Mouse (Mus musculus) urinary bladder, postnatal 36 days (tissue): Measurements from ENCODE around the gene Uchl4.
A peak's percentile ranks its signal among the peaks of the same experiment; 100 is the strongest.
"Not testable (repeated sequence)": the region's sequence is repeated elsewhere in the genome, so short reads cannot be mapped to it uniquely, and the experiment has no call there.

Experiments
- DNase-seq, 2 experiments: peaks; one replicate each; pipeline ENCODE4 v3.0.0; 2022; ENCODE audit warnings: low spot score in 2 of 2, mixed read lengths in 1 of 2

The Uchl4 gene

DNA sequence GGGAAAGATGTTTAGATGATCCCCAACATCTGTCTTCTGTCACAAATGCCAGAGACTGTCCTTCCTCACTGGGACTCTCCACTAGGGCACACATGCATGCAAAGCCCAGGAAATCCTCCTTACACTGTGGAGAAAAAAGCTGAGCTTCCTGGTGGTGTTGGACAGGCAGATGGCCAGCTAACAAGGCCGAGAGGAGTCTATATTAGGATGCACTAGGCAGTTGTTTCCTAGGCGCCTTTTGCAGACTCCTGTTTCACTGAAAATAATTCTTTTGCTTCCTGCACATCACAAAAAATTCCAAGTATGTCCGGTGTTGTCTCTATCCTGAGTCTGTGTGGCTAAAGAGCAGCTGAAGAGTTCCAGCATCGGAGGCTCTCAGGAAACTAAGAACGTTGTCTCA is 3.8 kb upstream of the Uchl4 start:
- DNase-seq = no peak

DNA sequence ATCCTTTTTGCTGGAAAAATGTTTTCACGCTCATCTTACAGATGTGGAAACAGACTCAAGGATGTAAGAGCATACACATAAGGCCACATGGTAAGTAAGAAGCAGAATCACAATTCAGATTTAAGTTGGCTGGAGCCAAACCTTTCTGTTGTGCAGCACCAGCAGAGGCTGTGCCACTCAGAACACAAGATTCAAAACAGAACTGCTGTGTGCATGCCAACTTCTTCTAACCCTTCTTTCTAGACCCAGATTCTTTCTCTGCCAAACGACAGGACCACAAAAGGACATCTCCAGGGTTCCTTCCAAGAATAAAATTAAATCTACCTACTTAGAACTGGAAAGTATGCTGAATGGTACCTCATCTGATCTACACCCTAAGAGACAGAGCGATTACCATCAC is 3.3 kb upstream of the Uchl4 start:
- no peak for DNase-seq

DNA sequence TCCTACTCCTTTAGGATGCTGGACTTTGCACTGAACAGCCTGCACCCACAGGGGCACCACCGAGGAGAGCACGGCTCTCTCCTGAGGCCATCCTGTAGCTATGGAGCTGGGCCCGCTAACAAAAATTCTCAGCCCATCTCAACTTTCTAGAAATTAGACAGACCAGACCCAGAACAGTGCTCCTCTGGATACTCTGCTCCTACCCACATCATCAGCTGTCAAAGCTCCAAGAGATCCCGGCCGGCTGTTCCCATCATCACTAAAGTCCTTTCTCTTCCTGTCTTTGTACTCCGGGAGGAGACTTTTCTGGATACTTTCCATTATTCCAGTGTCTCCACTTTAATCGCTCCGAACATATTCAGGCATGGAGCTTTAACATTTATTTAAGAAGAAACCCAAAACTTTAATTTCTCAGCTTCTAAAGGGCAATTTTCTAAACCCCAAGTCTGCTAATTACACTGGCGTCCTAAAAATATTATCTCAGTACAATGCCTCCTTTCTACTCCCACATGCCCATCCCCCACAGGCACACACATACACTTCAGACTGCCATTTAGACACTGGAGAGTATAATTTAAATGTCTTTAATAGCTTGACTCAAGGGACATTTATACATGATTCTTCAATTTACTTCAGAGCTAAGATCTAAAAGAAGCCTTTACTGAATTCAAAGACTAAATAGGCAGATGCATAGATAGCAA is 2.6 kb upstream of the Uchl4 start:
- DNase-seq = peak in 1 of 2 experiments; percentile 23

DNA sequence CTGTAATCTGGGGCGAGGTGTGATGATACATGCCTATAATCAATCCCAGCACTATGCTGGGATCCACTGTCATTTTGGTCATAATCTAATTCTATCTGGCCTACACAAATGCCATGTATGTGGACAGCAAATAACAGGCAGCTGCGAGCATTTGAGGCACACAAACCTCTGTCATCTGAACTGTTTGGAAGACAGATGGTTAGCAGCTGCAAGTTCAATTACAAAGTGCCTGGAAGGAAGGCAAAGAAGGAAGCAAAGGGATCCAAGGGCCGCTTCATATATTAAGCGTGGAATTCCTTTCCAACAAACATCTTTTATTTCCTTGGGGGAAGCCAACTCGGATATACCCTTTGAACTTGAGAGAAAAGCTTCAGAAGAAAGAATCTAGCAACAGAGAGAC is 1.3 kb upstream of the Uchl4 start:
- DNase-seq = no peak

DNA sequence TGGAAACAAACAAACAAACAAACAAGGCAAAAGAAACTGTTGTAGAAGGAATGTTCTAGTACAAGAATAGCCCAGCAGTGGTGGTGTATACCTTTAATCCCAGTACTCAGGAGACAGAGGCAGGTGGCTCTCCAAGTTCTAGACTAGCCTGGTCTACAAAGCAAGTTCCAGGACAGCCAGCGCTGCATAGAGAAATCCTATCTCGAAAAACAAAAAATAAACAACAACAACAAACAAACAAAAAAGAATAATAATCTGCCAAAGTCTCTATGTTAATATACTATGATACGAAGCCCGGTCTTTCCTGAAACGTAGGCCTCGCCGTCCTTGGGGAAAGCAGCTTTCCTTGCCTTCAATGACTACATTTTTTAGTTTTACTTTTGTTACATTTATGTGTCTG is 1.1 kb downstream of the Uchl4 start:
- no peak for DNase-seq

DNA sequence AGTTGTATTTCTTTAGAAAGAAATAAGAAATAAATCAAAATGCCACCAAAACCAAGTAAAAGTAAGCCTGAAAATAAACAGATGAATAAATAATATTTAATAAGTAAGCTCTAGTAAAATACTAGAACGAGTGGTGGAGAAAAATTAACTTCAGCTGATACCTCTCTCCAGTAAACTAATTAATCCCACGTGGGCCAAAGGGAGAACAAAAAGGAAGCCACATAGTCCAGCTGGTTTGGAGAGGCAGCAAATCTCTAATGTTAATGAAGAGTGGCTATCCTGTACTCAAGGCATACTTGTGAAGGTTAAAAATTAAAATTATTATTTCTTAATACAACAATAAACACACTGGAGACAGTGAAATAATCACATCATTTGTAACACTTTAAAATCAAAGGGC is 5.1 kb downstream of the Uchl4 start:
- DNase-seq = no peak

DNA sequence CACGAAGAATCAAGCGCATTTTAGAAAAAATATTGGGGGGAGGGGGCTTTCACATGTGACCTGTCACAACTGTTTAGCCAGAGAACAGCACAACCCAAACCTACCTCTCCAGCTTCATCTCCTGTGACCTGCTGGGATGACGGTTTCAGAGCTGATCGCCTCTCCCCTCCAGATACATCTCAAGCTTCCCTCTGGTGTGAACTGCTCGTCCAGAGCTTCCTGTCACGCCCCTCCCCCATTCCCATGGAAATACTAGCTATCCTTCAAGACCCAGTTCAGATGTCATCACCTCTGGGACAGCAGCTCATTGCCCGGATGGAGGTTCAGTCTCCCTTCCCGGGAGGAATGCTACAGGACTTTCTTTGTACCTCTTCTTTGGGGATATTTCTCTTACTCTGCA is 5.7 kb downstream of the Uchl4 start:
- no peak for DNase-seq

DNA sequence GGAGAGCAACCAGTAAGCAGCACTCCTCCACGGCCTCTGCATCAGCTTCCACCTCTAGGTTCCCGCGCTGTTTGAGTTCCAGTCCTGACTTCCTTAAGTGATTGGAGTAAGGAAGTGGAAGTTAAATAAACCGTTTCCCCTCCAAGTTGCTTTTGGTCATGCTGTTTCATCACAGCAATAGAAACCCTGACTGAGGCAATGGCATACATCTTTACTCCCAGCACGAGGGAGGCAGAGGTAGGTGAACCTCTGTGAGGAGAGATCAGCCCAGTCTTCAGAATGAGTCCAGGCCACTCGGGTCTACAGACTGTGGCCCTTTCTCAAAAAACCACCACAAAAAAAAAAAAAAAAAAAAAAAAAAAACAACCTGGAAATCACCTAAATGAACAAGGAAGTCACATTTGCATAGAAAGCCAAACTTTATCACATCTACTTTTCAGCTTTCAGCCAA is 7.4 kb downstream of the Uchl4 start:
- no peak for DNase-seq

DNA sequence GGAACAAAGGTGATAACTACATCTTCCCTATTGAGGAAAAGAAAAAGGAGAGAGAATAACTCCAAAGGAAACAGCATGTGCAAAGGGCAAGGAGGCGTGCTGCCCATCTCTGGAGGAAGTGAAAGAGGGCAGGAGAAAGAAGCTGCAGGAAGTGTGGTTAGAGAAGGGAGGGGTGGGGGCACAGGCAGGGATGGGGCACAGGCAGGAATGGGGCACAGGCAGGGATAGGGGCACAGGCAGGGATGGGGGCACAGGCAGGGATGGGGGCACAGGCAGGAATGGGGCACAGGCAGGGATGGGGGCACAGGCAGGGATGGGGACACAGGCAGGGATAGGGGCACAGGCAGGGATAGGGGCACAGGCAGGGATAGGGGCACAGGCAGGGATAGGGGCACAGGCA is 14.4 kb downstream of the Uchl4 start:
- no peak for DNase-seq

DNA sequence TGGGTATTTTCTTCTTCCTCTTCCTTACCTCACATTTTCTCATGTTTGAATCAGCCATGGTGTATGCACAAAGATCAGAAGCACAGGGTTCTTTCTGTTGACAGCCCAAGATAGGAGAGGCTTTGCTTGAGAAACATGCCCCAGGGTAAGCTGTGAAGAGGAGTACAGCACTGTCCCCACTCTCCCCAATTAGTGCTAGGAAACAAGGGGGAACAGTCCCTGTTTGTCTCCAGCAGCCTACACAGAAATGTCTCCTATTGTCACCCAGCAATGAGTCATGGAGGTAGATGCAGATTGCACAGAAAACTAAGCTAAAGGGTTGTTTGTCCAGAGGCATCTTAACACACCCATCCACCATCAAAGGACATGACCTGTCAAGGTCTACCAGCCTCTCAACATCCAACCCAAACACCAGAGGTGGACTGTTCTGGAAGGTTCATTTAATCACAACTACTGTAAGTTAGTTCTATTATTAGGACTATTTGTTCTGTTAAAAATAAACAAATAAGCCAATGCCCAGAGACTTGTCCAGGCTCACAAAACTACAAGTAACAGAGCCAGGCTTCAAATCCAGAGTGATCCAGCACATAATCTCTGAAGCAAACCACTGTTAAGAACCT is 15.2 kb downstream of the Uchl4 start:
- DNase-seq = no peak

DNA sequence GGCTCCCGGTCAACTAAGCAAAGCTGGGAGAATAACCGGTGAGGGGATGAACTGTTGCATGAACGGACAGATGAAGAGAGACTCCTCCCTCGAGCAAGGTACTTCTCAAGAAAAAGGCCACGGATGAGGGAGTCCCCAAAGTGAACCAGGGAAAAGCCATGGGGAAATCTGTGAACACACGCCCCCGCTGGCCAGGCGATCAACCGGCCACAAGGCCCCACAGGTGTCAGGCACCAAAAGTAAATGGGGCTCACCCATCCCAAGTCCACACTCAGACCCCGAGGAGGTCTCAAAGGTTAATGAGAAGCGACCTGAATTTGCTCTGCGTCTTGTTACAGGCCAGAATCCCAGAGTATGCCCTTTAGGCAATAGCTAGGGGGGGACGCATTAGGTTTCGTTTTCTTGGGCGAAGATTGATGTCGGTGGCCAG is 17.6 kb downstream of the Uchl4 start:
- peak; percentile 25 to 32 for DNase-seq

DNA sequence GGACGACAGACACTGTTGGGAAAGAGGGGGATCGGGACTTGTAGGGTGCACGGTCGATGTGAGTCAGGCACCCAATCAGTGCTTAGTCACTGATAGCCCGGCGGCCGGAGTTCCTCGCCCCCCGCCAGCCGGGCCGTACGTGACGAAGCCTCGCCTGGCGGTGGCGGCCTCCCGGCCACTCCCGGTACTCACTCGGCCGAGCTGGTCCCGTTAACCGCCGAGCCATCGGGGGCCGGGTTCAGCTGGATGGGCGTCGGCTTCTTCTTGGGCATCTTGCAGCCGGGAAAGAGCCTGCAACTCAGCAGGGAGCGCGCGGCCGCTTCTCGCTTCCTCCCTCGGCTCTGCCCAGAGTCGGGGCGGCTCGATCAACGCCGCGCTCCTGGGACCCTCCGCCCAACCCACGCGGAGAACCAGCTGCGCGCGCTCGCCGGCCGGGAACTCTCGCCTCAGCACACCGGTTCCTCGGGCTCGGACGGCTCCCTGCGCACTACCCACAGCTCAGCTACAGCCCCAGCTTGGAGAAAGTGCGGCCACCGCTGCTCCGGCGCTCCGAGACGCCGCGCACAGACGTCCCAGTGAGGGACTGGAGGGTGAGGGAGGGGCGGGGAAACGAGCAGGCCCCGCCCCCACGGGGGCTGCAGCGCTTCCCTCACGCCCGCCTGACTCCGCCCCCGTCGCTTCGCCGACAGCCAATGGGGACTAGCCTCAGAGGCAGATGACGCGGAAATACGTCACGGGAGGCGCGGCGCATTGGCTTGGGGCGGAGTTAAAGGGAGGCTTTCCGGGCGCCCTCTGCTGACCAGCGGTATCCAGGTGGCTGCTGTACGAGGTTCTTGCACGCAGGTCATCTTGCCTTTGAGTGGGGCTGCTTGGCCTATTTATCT is 18.3 kb downstream of the Uchl4 start, which contains the start of gene Map2k1:
Gene Map2k1, minus strand, starts transcription at position 611 of the 884 bp plus-strand sequence.
- DNase-seq = peak; percentile 100

DNA sequence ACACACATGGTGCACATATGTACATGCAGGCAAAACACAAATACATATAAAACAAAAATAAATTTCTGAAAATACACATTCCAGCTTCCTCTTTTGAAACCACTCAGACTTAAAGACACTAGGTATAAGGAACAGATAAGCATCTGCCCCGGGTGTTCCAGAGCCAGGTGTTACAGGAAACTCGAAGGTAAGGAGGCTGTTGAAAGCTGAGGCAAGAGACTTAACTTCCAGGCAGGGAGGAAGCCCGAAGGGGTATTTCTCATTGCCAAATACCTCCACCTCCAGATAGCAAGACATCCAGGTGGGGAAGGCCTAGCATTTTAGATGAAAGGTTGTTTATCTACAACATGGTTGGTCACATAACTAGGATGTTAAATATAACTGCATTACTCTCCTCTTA is 20.4 kb downstream of the Uchl4 start:
- DNase-seq = no peak

DNA sequence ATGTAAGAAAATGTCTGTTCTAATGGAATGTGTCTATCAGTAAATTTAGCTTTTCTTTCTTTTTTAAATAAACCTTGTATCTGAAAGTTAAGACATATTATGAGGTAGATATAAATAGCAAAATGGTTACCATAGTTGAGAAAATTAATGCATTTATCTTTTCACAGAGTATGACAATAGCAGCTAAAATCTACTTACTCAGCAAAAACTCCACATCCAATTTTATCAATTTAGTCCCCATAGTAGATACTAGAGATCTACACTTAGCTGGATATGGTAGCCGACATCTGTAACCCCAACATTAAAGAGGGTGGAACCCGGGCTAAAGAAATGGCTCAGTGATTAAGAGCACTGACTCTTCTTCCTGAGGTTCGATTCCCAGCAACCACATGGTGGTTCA is 21.2 kb downstream of the Uchl4 start:
- DNase-seq = no peak

DNA sequence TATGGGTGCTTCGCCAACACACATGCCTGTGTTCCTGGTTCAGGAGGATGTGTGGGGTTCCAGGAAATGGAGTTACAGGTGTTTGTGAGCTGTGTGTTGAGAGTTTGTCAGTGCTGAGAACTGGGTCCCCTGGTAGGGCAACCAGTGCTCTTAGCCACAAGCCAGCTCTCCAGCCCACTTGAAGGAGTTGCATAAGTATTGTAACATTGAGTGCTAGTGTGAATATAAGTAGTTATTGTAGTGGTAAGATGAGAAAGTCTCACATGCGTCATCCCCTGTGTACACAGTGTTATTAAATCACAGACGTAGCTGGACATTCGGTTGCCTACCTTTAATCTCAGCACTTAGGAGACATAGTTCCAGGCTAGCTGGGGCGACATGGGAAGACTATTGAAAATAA is 24.9 kb downstream of the Uchl4 start:
- DNase-seq = no peak

DNA sequence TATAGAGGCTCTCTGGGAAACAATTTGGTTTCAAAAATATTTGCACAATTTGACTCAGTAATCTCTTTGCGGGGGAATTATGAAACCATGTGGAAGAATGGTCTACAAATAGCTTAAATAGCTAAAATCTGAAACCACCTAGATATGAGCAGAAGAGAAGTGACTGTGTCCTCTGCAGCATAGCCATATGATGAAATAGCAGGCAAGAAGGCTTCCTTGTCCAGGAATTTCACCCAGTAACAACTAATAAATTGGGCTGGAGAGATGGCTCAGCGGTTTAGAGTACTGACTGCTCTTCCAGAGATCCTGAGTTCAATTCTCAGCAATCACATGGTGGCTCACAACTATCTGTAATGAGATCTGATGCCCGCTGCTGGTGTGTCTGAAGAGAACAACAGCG is 26.0 kb downstream of the Uchl4 start:
- DNase-seq = no peak

DNA sequence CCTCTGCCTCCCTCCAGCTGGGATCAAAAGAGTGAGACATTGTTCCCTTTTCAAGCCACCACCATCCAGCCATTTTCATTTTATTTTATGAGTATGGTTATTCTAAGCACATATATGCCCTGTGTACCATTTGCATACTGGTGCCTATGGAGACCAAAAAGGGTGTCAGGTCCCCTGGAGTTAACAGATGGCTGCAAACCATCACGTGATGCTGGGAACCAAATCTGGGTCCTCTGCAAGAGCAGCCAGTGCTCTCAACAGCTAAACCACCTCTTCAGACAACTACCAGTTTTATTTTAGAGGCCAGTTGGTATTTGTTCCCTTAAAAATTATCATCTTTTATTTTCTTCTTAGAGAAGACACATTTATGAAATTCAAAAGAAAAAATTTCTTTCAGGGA is 29.8 kb downstream of the Uchl4 start:
- no peak for DNase-seq

DNA sequence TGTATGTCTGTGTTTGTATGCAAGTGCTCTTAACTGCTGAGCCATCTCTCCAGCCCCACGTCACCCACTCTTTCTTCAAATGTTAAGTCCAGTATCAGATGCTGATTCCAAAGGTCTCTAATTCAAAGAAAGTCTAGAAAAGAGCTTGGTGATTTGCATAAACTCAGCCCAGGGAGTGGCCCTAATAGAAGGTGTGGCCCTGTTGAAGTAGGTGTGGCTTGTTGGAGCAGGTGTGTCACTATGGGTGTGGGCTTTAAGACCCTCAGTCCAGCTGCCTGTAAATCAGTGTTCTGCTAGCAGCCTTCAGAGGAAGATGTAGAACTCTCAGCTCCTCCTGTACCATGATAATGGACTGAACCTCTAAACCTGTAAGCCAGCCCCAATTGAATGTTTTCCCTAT is 32.2 kb downstream of the Uchl4 start:
- no peak for DNase-seq

DNA sequence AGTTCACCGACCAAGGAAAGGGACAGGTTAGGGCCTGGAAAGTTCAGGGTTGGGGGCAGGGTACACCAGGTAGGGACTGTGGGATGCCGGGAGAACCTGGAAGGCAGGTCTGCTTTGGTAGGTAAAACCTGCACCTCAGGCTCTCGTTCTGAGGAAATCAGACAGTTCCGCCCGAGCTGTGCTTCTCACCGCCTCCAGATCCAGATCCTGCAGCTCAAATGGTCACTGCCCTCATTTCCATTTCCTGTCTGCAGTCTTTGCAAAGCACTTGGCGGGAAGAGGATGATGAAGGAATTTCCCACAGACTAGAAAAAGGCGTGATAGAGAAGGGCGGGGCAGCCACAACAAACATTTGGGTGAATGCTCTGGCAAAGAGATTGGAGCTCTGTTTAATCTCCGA is 33.2 kb downstream of the Uchl4 start:
- DNase-seq = no peak

DNA sequence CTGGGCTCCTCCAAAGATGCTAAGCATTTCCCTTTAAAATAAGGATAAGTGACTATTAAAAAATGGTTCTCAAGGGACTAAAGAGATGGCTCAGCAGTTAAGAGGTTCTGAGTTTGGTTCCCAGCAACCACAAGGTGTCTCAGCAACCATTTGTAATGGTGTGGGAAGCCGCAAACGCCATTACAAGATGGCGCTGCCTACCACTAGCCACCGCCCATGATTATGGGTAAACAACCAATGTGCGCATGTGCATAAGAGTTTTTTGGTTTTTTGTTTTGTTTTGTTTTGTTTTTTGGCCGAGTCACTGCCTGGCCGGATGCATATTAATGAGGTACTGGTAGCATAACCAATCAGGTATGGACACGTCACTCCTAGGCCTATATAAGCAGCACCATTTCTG is 33.8 kb downstream of the Uchl4 start:
- DNase-seq = not testable (repeated sequence)

DNA sequence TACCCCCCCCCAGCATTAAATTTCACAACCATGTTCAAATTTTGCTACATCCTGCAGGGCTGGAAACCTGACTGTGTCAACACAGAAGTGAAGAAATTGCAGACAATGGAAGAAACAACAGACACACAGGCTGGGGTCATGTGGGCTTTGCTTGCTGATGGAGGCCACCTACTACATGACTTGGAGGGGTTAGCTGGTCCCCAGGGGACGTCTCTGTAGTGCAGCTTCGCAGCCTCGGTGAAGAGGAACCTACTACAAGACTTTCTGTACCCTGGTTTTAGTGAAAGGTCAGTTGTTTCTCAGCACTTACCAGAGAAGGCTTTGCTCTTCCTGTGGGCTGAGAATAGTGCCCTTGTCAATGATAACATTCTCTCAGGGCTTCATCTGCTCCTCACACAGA is 36.2 kb downstream of the Uchl4 start:
- DNase-seq = no peak

DNA sequence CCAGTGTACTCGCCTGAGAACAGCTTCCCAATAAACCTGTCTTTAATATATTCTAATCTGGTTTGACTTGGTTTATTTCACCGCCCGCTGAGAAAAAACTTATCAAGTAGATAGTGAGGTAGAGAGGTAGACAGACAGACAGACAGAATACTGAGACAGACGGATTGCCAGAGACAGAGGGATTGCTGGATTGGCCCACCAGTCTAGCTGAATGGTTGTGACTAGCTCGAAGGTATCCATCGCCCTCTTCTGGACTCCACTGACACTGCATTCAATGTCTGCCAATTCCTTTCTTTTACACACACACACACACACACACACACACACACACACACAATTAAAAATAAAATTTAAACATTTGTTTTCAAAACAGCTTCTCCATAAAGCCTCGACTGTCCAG is 37.6 kb downstream of the Uchl4 start:
- DNase-seq = peak in 1 of 2 experiments; percentile 13

DNA sequence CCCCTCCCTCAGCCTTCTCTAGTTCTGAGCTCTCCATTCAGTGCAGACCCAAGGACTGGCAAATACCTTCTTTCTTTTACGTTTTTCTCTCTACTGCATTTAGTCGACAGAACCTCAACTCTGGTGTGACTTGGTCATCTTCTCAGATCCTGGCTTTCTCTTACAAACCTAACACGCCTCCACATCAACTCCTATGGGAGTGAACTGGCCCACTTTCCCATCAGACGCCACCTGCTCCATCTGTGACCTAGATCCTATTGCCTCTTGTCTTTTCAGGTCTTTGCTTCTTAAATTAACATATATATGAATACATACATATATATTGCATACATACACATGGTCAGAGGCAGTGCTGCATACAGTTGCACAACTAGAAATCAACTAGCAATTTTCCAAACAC is 38.8 kb downstream of the Uchl4 start:
- no peak for DNase-seq
